Mouse (Mus musculus) spleen, embryonic (tissue): ENCODE measurements around the gene Gsap.
"Not testable (repeated sequence)": the region's sequence is repeated elsewhere in the genome, so short reads cannot be mapped to it uniquely, and the experiment has no call there.

ENCODE experiments used
- CTCF ChIA-PET: fragments of 350-600 bp; sonication (Branson Sonifier 250); formaldehyde crosslinking; loops from one replicate; lab custom pipeline; 2022; lab: Charles Lee

Gsap gene

DNA sequence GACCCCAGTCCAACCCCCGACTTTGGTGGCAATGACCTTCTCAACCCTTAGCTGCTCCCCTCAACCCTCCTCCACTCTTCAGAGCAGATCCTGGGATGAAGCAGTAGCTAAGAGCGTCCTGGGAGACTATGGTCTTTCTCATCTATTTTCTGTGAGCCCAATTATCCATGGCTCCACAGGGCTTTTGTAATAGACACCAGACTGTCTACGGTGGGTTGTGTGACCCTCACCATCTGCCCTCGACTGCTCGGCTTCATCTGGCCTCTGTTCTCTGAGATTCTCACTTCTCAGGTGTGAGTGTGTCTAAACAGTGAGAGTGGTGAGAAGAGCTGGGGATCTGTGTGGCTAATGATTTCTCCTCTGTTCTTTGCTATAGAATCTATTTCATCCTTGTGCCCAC lies 121.1 kb downstream of the Gsap start:
- CTCF ChIA-PET, result no interaction called here

GRCm38 (mm10) chr5:21314696-21315095 lies 128.6 kb downstream of the Gsap start:
- CTCF ChIA-PET, result no interaction called here

DNA sequence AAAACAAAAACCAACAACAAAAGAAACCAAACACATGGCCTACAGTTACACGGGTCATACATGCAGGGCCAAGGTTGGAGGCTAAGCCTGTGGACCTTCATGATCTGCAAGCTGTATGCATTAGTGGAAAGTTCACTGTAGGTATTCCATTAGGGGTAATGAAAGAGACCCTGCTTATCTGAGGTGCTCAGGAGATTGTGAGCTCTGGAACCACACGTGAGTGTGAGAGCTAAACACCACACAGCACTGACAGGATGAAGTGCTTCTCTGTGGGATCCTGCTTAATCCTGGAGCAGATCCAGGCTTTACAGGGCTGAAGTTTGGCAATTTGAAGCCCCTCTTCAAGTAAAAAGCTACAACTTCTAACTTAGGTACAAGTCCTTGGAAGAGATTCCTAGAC lies 134.1 kb downstream of the Gsap start:
- CTCF ChIA-PET, result no interaction called here

GRCm38 (mm10) chr5:21326494-21326893 lies 140.4 kb downstream of the Gsap start:
- CTCF ChIA-PET, result no interaction called here

DNA sequence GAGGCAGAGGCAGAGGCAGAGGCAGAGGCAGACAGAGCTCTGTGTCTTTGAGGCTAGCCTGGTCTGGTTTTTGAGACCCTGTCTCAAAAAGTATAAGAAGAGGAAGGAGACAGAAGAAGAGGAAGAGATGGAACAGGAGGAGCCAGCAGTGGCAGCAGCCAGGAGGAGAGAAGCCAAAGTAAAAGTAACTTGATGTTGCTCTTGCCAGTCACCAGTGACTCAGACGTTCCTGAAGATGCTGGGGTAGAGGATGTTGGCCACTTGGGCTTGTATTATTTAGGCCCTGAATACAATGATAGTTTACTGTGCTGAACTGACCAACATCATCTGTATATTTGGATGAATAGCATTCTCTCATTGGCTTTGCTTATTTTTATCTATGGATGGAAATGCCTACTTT lies 142.5 kb downstream of the Gsap start:
- CTCF ChIA-PET, result interaction anchor here (0.5 to 1.6 kb wide), 3 partner anchors 28 to 89 kb away, joined by 3 to 8 read pairs (median 7); no protein-coding TSS in a partner anchor

GRCm38 (mm10) chr5:21329672-21330665 lies 143.9 kb downstream of the Gsap start:
- CTCF ChIA-PET, result interaction anchor here (0.6 to 1.6 kb wide), 2 partner anchors 88 to 179 kb away, joined by 4 to 8 read pairs; no protein-coding TSS in a partner anchor

DNA sequence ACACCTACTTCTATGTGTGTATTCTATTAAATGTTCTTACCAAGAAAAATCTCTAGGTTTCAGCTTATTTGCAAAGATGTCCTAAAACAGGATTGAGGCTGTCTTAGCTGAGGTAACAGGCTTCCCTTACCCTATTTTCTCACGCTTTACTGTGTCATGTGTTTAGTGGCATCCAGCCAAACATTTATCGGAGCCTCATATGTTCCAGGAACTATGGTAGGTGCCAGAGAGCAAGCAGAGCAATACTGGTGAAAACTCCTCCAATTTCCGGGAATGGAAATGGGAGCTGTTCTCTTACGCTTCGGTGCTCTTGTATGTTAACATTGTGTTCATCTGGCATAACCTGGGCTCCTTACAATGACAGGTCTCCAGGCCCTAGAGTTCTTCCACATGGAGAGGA lies 145.6 kb downstream of the Gsap start:
- CTCF ChIA-PET, result interaction anchor here (0.7 to 1.5 kb wide), 4 partner anchors 21 to 210 kb away, joined by 3 read pairs; no protein-coding TSS in a partner anchor

- CTCF ChIA-PET, result interaction anchor here (0.9 to 1.5 kb wide), 3 partner anchors 21 to 95 kb away, joined by 3 read pairs; no protein-coding TSS in a partner anchor
Measured at GRCm38 (mm10) chr5:21332119-21332518, 146.1 kb downstream of the Gsap start.

DNA sequence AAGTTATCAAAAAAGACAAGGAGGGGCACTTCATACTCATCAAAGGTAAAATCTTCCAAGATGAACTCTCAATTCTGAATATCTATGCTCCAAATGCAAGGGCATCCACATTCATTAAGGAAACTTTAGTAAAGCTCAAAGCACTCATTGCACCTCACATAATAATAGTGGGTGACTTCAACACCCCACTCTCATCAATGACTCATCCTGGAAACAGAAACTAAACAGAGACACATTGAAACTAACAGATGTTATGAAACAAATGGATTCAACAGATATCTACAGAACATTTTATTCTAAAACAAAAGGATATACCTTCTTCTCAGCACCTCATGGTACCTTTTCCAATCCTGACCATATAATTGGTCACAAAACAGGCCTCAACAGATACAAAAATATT lies 156.2 kb downstream of the Gsap start:
- CTCF ChIA-PET, result not testable (repeated sequence)

GRCm38 (mm10) chr5:21348366-21348765 lies 162.3 kb downstream of the Gsap start:
- CTCF ChIA-PET, result interaction anchor here (0.5 kb wide), 1 partner anchor 241 kb away, joined by 4 read pairs; no protein-coding TSS in a partner anchor

- CTCF ChIA-PET, result no interaction called here
Measured at GRCm38 (mm10) chr5:21351678-21352077, 165.6 kb downstream of the Gsap start.

GRCm38 (mm10) chr5:21358648-21359047 lies 172.6 kb downstream of the Gsap start:
- CTCF ChIA-PET, result interaction anchor here (0.7 kb wide), 1 partner anchor 209 kb away, joined by 3 read pairs; no protein-coding TSS in a partner anchor

GRCm38 (mm10) chr5:21363343-21363742 lies 177.3 kb downstream of the Gsap start:
- CTCF ChIA-PET, result interaction anchor here (0.6 kb wide), 1 partner anchor 9 kb away, joined by 4 read pairs; no protein-coding TSS in a partner anchor
